Mouse (Mus musculus) embryonic fibroblast, embryonic 13.5 days (primary cell): ENCODE data around the gene Vmn1r15.

Source experiments
- CTCF ChIP-seq: IDR thresholded peaks from 2 replicates; pipeline ENCODE4 v1.5.1; 2011; ENCODE audit warnings: mild to moderate bottlenecking, control low read depth, low read length, moderate library complexity, borderline replicate concordance; ENCODE audit not compliant: insufficient read depth
- POLR2A ChIP-seq: IDR thresholded peaks from 2 replicates; pipeline ENCODE4 v1.6.1; 2011; ENCODE audit warnings: low read depth, mild to moderate bottlenecking, control low read depth, low read length, moderate library complexity

GRCm38 (mm10) chr6:57260990-57261389, 3.2 kb downstream of the Vmn1r15 start:
- TF ChIP-seq POLR2A (no peak), CTCF (no peak)
